Mouse (Mus musculus) stomach, postnatal 0 days (tissue): ENCODE data around the gene Barx1.

ENCODE experiments used
- CTCF ChIP-seq: IDR thresholded peaks from 2 replicates; pipeline ENCODE4 v1.5.1; 2016; ENCODE audit warnings: antibody characterized with exemption, low read depth, mild to moderate bottlenecking, moderate library complexity
- EP300 ChIP-seq: optimal IDR thresholded peaks from 2 replicates; pipeline ENCODE3; 2016; ENCODE audit warnings: antibody characterized with exemption

DNA sequence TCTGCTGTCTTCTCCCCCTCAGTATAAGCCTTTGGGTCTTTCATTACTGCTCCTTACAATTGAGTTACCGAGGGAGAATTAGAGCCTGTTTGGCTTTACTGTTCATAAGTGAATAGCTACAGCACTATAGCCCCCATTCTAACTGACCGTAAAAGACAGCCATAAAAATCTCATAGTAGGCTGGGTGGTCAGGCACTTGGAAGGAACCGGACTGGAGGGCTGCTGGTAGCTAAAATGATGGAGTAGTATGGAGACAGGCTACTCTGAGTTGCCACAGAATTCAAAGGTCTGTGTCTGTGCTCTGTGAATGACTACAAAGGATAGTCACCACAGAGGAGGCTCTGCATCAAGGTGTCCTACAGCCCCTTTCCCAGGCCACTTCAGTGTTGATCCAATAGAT is 18.8 kb upstream of the Barx1 start:
- TF ChIP-seq CTCF (no peak), EP300 (no peak)
